Mouse (Mus musculus): Measurements from ENCODE around the gene Tomm20l. TPM values are rescaled to one million over a fixed set of nuclear protein-coding genes. Genes with fewer than 3 reads are reported as not detected.
"Not testable (repeated sequence)": the region's sequence is repeated elsewhere in the genome, so short reads cannot be mapped to it uniquely, and the experiment has no call there.

Tomm20l gene
- 0.26 TPM in 1 of 2 replicates, not detected in the other for polyA plus RNA-seq (2015; fragmentation: Nextera tagmentation; extraction: Ambion mirVana)

GRCm38 (mm10) chr12:71111331-71111730 is at the start of gene Tomm20l:
Gene Tomm20l (plus strand): TSS chr12:71111428.
- DNase-seq (ENCODE audit: low spot score) = no peak

DNA sequence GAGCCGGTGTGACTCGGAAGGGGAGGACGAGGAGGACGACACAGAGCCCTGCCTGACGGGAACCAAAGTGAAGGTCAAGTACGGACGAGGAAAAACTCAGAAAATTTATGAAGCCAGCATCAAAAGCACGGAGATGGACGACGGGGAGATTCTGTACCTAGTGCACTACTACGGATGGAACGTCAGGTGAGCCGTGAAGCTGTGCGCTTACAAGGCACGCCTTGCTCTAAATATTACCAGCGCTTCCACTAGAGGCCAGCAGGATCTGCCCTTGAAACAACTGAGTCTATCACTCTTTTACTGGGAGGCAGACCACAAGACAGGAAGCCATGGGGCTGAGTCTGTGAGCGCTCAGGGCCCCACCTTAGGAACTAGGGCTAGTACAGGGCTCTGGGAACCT is 41.4 kb upstream of the Tomm20l start:
- no peak for DNase-seq (ENCODE audit: low spot score)

DNA sequence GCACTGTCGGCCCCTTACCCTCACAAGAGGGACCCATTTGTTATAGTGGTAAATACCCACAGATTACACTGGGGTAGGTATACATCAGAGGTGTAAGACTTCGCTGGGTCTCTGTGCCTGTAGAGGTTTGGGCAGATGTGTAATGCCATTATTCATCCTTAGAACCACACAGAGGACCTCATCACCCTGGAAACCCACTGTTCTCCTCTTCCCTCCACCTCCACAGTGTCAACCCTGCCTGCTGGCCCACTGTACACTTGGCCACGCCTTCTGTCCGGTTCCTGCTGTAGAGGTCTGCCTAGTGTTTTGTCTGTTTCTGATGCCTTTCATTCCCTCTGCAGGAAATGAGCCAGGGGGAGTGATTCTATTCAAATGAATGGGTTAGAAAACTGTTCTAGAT is 39.2 kb upstream of the Tomm20l start:
- DNase-seq (ENCODE audit: low spot score) = no peak

DNA sequence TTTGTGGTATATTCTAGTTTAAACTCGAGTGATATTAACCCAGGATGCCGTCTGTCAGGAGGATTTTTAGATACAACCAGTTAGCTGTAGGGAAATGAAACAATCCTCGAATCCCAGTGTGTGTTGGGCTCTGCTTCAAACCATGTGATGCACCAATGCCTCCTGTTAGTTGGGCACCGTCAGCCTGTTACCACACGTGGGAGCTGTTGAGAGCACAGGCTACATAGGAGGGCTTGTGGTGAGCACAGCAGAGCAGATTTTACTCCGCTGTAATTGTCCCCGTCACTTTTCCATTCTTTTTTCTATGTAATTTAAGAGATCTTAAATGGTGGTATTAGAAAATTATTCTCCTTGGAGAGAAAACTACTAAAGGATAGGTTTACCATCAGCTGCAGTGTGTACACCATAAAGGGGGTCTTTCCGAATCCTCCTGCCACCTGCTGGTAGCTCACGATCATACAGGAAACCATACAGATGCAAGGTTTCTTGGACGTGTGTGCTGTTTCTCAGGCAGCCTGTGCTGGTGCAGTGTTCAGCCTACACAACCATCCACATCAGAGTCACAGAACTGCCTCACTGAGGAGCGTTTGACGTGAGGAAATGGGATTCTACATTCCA is 38.0 kb upstream of the Tomm20l start:
- peak; percentile 64 for DNase-seq (ENCODE audit: low spot score)

GRCm38 (mm10) chr12:71086331-71086730 is 24.9 kb upstream of the Tomm20l start:
- DNase-seq (ENCODE audit: low spot score) = no peak

DNA sequence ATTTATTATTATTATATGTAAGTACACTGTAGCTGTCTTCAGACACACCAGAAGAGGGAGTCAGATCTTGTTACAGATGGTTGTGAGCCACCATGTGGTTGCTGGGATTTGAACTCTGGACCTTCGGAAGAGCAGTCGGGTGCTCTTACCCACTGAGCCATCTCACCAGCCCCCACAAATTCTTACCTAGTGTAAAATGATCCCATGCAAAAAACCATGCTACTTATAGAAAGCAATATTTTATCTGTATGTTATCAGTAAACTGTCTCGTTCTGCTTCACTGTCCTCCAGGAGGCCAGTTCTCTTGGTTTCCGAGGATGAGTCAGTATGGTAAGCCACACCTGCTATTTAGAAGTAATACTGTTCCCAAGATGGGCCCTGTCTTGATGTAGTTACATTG is 7.0 kb upstream of the Tomm20l start:
- not testable (repeated sequence) for DNase-seq (ENCODE audit: low spot score)

GRCm38 (mm10) chr12:71107216-71107771 is 3.9 kb upstream of the Tomm20l start:
- no peak for DNase-seq (ENCODE audit: low spot score)

- DNase-seq (ENCODE audit: low spot score) = no peak
Measured at GRCm38 (mm10) chr12:71113074-71113473, 1.8 kb downstream of the Tomm20l start.

GRCm38 (mm10) chr12:71113675-71114288 is 2.6 kb downstream of the Tomm20l start:
- peak; percentile 74 for DNase-seq (ENCODE audit: low spot score)

DNA sequence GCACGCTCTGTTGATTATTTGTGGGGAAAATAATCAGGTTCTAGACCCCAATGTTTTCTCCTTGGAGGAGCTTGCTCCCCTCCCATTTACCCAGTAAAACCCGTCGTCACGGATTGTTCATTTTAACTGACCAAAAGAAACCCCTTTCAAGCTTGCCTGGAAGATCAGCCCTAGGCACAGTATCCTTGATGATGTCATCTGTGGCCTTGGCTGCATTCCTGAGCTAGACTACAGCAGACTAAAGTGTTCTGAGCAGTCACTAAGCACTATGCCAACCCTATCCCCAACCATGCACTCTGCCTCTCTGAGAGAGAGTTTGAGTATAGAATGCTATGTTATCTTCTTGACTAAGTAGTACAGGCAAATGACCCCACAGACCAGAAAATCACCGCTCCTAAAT is 5.2 kb downstream of the Tomm20l start:
- no peak for DNase-seq (ENCODE audit: low spot score)

DNA sequence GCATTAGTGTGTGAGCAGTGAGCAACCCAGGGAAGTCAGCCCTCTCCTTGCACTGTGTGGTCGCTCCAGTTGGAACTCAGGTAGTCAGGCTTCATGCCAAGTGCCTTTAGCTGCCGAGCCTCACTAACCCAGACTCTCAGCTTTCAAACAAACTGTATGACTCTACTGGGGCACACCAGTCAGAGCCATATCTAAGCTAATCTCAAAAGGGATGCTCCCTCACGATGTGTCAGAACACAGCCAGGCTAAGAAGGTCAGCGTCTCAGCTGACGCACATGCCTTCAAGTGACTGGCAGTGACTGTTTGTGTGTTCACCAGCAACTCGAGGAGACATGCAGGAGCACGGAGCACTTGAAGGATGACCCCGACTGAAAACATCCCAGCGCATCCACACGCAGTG is 11.5 kb downstream of the Tomm20l start:
- no peak for DNase-seq (ENCODE audit: low spot score)

- DNase-seq (ENCODE audit: low spot score) = no peak
Measured at GRCm38 (mm10) chr12:71123286-71123685, 12.1 kb downstream of the Tomm20l start.

DNA sequence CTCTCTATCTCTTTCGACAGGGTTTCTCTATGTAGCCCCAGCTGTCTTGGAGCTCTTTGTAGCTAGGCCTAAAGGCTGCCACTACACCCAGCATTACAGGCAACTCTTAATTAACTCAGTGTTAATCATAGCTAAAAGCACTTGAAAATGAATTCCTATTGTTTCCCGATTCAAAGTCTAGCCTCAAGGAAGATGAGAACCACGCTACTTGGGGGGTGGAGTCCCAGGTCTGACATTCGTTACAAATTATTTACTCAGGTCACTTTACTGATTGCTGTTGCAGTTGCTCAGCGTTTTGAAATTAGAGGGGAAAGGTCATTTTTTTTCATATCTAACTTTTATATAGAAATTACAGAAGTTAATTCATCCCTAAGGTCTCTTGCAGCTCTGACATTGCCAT is 24.4 kb downstream of the Tomm20l start:
- no peak for DNase-seq (ENCODE audit: low spot score)

DNA sequence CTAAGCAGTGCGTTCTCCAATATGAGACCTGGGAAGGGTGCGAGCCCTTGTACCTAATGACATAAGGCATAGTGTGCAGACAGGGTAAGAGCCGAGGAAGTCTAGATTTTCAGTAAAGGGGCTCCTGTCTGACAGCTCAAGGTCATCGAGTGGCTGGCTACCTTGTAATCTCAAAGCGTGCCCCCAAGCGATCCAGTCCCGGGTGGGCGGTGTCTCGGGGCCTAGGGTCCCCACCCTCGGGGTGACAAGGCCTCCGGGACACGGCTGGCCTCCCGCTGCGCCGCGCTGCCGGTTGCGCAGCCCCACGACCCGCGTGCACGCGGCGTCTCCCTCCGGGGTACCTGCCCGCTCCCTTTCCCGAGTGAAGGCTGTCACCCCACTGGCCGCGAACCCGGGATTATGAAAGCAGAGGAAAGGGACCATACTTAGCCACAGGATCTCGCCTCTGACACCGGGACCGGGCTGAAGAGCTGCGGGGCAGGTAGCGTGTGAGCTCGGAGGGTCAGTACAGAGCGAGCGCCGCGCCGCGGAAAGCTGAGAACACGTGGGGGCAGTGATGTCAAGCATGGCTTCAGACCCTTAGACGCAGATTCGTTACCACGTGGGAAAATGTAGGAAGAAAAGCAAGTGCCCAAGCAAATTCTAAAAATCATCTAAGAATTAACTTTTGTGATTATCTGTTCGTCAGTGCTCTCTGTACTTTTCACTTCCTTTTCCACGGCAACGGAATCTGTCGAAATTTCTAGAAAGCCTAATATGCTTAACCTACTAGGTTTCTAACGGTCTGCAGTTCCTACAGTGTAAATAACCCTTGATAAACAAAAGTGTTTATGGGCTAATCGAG is 25.1 kb downstream of the Tomm20l start, which contains the start of the genes Timm9 and 2700049A03Rik:
TSS of gene Timm9 (minus strand) at position 555 of the 844 bp plus-strand sequence.
TSS of gene 2700049A03Rik (plus strand) at position 719 of the 844 bp plus-strand sequence.
- peak; percentile 88 for DNase-seq (ENCODE audit: low spot score)

DNA sequence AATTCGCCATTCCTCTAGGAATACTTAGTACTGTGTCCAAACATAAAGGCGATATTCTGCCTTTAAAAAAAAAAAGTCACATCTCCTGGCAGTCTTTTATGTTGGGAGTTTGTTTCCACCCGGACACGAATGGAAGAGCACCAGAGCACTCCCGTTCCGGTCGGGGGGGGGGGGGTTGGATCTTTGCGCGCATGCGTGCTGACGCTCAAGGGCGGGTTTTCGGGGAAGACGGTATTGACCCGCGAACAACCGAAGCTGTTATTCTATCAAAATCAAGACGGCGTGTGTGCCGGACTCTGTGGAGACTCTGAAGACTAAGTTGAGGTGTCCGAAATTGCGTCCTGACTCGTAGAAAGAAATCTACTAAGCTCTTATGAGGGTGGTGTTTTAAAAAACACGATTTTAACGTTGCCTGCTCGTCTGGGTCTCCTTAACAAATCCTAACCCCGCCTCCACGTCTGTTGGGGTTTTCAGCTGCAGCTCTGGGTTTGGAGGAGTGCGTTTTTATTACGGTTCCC is 25.8 kb downstream of the Tomm20l start:
- DNase-seq (ENCODE audit: low spot score) = peak; percentile 94

GRCm38 (mm10) chr12:71137686-71138085 is 26.5 kb downstream of the Tomm20l start:
- no peak for DNase-seq (ENCODE audit: low spot score)

- peak; percentile 14 for DNase-seq (ENCODE audit: low spot score)
Measured at GRCm38 (mm10) chr12:71139258-71139828, 28.1 kb downstream of the Tomm20l start.

DNA sequence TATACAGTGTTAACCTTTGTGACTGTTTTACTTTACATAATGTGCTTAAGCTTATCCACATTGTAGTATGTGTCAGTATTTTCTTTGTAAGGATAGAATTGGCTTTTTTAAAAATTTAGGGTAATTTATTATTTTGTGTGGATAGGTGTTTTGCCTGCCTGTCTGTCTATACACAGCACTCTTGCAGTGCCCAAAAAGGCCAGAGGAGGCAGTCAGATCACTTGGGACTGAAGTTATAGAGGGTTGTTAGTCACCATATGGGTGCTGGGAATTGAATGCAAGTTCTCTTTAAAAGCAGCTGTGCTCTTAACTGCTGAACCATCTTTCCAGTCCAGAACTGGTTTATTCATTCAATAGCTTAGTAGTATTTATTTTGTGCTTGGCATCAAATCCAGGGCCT is 30.0 kb downstream of the Tomm20l start:
- no peak for DNase-seq (ENCODE audit: low spot score)

DNA sequence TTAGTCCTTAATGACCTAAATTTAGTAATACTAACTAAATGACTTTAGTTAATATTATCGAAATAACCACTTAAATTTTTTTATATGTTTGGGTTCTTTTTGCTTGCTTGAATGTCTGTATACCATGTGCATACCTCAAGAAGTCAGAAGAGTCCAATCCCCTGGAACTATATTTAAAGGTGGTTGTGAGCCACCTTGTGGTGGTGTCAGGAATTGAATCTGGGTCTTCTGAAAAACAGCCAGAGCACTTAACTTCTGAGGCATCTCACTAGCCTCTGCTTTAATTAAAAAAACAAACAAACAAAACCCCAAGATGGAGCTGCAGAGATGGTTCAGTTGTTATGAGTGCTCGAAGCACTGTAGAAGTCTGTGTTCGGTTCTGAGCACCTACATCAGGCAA is 36.4 kb downstream of the Tomm20l start:
- DNase-seq (ENCODE audit: low spot score) = peak; percentile 47

GRCm38 (mm10) chr12:71148801-71149200 is 37.6 kb downstream of the Tomm20l start:
- DNase-seq (ENCODE audit: low spot score) = no peak

GRCm38 (mm10) chr12:71149456-71149855 is 38.2 kb downstream of the Tomm20l start:
- DNase-seq (ENCODE audit: low spot score) = no peak

All from thymus, postnatal 0 days (tissue).